Mouse (Mus musculus) neural tube, embryonic 10.5 days (tissue): ENCODE measurements around the gene Maea.
"Not testable (repeated sequence)": the region's sequence is repeated elsewhere in the genome, so short reads cannot be mapped to it uniquely, and the experiment has no call there.

Experiments
- DNase-seq: peaks from one replicate; pipeline ENCODE4 v3.0.0-alpha.2; 2017; ENCODE audit warnings: low spot score; ENCODE audit errors: extremely low spot score

The Maea gene

DNA sequence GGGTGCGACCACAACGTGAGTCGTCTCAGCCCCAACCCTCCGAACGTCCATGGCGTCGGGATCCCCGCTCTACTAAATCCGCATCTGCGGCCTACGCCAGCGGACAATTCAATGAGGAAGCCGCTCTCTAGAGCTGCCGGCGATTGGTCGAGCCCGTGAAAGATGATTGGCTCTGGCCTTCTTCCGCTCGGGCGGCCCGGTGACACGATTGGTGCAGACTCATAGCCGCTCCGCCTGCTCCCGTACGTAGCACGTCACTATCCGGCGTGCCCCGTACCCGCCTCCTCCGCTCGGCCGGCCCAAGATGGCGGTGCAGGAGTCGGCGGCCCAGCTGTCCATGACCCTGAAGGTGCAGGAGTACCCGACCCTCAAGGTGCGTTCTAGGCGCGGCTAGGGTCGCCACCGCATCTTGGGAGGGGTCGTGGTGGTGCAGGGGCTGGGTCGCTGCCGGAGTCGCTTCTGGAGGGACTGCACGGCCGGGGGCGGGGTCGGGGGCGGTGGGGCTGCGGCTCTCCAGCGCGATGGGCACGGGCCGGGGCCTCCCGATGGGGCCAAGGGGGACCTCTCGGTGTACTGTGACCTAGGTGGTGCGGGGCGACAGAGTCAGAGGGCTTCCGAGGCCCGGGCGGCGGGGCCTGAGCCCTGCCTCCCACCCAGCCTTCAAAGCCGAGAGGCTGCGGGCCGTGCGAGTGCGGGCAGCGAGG is at the start of gene Maea:
Maea (plus strand) TSS at position 237 of the 704 bp plus-strand sequence.
- DNase-seq = peak; percentile 93

GRCm38 (mm10) chr5:33293796-33294430 is 41.4 kb upstream of the Maea start:
- DNase-seq = no peak

DNA sequence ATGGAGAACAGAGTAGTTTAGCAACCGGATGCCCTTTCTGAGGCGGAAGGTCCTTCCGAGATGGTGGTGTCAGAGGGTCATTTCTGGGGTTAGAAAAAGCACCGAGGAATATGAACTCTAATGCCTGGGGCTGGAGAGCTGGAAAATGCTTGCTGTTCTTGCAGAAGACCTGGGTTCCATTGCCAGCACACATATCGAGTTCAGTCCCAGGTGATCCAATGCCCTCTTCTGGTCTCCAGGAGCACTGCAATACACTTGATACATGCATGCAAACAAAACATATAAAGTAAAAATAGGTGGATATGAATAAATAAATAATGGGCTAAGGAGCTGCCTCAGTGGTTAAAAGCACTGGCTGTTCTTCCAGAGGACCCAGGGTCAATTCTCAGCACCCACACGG is 38.1 kb upstream of the Maea start:
- no peak for DNase-seq

- no peak for DNase-seq
These were observed 33.5 kb upstream of the Maea start for GRCm38 (mm10) chr5:33301801-33302200.

DNA sequence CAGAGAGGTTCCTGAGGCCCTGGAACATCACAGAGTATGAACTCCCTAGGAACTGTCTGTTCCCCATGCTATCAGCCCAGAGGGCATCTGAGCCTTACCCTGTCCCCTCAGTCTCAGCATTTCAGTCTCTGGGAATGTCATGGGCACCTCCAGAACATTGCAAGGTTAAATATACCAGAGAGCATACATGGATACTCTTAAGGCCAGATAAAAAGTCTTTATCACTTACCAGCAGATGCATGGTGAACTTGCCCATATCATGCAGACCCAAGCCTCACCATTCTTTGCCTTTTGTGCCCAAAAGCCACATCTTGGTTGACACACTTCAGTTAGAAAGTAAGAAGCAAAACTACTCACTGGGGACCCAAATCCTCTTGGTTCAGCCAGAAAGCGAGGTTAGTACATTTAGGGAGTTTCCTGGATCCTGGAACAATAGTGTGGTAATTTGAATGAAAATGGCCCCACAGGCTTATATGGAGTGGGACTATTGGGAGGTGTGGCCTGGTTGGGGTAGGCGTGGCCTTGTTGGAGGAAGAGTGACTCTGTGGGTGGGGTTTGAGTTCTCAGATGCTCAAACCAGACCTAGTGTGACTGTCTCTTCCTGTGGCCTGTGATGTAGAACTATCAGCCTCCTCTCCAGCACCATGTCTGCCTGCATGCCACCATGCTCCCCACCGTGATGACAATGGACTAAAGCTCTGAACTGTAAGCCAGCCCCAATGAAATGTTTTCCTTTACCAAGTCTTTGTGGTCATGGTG is 24.4 kb upstream of the Maea start:
- no peak for DNase-seq

- DNase-seq = no peak
These were observed 23.1 kb upstream of the Maea start for GRCm38 (mm10) chr5:33312192-33312591.

DNA sequence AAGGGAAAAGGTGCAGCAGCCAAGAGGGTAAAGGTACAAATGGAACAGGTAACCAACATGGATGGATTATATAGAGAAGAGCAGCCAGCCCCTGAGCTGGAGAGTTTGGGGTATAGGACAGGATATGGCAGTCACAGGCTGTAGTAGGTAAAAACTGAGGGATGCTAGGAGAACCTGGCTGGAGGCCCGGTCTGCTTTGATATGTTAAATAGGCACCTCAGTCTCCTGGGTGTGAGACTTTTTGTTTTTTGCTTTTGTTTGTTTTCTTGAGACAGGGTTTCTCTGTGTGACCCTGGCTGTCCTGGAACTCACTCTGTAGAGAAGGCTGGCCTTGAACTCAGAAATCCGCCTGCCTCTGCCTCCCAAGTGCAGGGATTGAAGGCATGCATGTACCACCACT is 10.8 kb upstream of the Maea start:
- DNase-seq = no peak

GRCm38 (mm10) chr5:33334381-33335272 is 682 bp upstream of the Maea start:
- no peak for DNase-seq

DNA sequence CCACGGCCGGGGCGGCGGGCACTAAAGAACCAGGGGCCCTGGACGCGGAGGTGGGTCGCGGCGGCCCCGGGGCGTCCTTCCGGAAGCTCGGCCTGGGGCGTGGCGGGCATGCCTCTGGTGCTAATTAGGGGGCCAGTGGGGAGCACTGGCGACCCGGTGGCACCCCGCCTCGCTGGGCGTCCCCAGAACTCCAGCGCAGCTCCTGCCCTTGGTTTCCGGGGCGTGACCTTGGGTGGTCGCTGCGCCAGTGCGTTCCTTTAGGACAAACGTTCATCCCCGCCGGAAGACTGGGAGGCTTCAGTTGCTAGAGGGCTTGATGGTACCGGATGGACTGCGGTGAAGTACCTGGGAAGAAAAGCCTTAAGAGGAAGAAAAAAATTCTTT is 660 bp downstream of the Maea start:
- no peak for DNase-seq

- DNase-seq = no peak
These were observed 1.9 kb downstream of the Maea start for GRCm38 (mm10) chr5:33337206-33337605.

GRCm38 (mm10) chr5:33341165-33341564 is 5.9 kb downstream of the Maea start:
- no peak for DNase-seq

- not testable (repeated sequence) for DNase-seq
These were observed 6.9 kb downstream of the Maea start for GRCm38 (mm10) chr5:33342248-33342647.

GRCm38 (mm10) chr5:33342821-33343220 is 7.5 kb downstream of the Maea start:
- no peak for DNase-seq

DNA sequence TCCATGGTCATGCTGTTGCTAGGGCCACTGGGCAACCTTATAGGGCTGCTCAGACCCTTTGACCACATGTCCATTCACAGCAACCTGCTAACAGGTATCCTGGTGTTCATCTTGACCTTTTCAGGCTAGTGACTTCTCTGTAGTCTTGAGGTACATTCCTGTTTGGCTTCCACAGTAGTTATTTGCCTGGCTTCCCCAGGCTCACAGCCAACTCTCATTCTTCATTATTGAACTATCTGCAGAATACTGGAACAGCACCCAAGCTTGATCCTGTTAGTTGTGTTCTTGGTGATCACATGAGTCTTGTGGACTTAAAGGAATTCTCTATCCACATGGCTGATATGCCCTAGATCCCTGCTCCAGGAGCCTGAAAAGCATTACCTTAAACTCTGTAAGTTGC is 8.3 kb downstream of the Maea start:
- DNase-seq = no peak

DNA sequence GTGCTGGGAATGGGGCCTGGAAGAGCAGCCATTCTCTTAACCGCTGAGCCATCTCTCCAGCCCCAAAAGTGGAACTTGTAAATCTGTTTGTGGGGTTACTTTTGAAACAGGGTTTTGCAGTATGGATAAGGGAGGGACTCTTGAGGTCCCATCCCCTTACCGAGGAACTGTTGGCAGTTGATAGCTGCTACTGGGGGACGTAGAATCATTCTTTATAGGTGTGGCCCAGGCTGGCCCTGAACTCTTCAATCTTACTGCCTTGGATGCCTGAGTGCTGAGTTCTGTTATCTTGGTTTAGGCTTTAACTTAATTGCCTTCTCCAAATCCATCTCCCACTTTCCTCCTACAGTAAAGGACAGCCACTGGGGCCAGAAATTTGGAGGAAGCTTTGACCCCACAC is 8.8 kb downstream of the Maea start:
- no peak for DNase-seq

DNA sequence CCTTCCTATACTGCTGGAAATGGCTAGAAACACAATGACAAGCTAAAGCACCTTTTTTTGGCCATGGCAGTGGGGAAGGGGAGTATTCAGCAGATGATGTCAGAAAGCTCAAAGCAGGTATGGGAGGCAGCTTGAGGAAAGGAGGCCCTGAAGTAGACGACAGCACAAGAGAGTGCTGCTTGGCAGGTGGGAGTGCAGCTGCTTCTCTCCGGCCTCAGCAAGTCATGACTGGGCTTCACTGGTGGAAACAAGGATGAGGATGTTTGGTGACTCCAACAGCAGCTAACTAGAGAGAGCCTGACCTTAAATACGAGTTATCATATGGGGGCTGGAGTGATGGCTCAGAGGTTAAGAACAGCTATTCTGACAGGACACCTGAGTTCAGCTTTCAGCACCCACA is 12.3 kb downstream of the Maea start:
- DNase-seq = no peak

DNA sequence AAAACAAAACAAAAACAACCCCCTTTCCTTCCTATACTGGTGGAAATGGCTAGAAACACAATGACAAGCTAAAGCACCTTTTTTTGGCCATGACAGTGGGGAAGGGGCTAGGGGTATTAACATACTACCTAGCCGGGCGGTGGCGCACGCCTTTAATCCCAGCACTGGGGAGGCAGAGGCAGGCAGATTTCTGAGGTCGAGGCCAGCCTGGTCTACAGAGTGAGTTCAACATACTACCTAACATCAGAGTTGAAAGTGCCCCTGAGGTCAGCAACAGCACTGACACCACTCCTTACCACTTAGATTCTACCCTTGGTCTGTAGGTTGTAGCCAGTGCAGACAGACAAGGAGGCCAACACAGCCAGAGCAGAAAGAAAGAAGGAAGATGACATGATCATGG is 13.9 kb downstream of the Maea start:
- DNase-seq = no peak

DNA sequence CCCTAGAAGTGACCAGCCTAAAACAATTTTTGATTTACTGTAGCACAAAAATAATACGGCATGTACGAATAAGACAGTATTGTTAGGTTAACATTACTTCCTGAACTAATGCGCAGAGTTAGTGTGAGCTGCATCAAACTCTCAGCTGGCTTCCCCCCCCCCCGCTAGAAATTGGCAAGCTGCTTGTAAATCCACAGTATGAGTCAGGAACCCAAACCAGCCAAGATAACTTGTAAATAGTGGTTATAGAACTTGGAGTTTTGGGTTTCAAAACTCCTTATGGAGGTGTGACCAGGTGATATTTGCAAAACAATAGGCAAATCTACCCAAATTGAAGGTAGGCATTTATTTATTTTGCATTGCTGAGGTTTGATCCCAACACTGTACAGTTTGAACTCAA is 14.4 kb downstream of the Maea start:
- DNase-seq = no peak

DNA sequence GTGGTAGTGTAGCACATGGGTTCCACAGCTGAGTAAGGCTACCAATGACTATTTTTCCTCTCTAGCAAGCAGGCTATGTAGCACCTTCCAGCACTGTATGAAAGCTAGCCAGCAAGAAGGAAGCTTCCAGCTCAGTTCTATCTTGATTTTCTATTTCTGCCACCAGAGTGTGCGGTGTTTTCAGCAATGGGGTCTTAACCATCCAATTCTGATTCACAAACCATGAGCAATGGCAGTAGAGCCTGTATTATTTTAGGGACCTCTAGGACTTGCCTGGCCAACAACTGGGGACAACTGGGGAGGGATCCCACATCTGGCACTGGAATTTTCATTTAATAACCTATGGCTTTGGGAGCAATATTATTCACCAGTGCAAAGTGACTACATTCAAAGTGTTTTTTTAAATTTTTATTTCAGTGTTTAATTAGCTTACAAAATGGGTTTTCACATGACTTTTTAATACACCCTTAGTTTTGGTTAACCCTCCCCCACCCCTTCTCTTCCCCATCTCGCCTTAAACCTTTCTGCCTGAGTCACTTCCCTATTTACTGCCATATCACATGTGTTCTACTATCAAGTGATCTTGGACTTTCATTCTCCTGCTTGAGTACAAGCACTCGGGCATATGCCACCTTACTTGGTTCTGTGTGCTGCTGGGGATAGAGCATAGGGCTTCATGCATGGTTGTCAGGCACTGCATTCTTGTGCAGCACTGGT is 16.4 kb downstream of the Maea start:
- no peak for DNase-seq

GRCm38 (mm10) chr5:33352273-33352645 is 16.9 kb downstream of the Maea start:
- DNase-seq = no peak

DNA sequence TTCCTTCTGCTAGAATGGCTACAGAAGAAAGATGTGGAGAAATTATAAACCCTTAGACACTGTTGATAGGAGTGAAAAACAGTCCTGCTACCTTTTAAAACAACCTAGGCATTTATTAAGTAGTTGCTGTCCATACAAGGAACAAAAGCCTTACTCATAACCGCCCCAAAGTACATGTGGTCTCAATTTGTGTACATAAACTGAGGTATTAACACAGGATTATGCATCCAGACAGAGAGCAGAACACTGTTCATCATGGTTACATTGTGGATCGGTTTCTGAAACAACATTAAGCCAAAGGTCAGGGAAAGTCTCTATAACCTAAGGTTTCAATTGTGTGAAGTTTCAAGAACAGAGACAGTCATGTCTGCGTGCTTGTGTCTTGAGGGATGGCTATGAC is 17.7 kb downstream of the Maea start:
- DNase-seq = no peak
